Mouse (Mus musculus) stomach, postnatal 0 days (tissue): ENCODE results near the gene Rasgef1b.

Experiments used
- CTCF ChIP-seq: IDR thresholded peaks from 2 replicates; pipeline ENCODE4 v1.5.1; 2016; ENCODE audit warnings: antibody characterized with exemption, low read depth, mild to moderate bottlenecking, moderate library complexity
- EP300 ChIP-seq: optimal IDR thresholded peaks from 2 replicates; pipeline ENCODE3; 2016; ENCODE audit warnings: antibody characterized with exemption

DNA sequence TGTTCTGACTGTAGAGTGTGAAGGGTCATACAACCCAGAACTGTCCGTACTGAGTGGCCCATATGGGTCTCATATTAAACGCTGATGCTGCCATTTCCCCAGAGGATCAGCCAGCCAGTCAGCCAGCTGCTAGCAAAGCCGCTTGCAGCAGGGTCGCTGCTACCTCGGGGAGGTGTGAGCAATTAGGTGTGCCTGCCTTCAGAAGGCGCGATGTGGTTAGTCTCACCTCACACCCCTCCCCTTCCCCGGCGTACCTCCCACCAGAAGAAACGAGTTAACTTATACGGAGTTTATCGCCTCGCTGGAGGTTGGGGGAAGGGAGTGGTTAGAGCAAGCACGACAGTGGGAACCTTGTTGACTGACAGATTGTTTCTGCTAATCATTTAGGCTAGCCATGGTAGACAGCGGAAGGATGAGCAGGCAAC lies 826 bp downstream of the Rasgef1b start:
- TF ChIP-seq CTCF (no peak), EP300 (no peak)
